Mouse (Mus musculus) limb, embryonic 13.5 days (tissue): ENCODE data around the gene Heatr5b. TPM values are rescaled to one million over a fixed set of nuclear protein-coding genes. Genes with fewer than 3 reads are reported as not detected.

Experiments used
- ATAC-seq: fragments of 200-750 bp; cut with Nextera tagmentation; 2 replicates; pipeline ENCODE4 v1.8.0; 2017; ENCODE audit warnings: low read depth, moderate number of reproducible peaks, moderate TSS enrichment; ENCODE audit not compliant: low FRiP score
- H3K27ac ChIP-seq: fragments of 300-500 bp; sonication (generic); 2 replicates; pipeline ENCODE4 v1.5.1; 2015; ENCODE audit warnings: inconsistent platforms, mild to moderate bottlenecking, moderate library complexity
- H3K27me3 ChIP-seq: fragments of 300-500 bp; sonication (generic); 2 replicates; pipeline ENCODE4 v1.6.1; 2015; ENCODE audit warnings: mild to moderate bottlenecking, inconsistent platforms
- H3K36me3 ChIP-seq: fragments of 300-500 bp; sonication (generic); 2 replicates; pipeline ENCODE4 v1.6.1; 2015; ENCODE audit warnings: inconsistent platforms, mild to moderate bottlenecking, moderate library complexity
- H3K4me1 ChIP-seq: fragments of 300-500 bp; sonication (generic); 2 replicates; pipeline ENCODE4 v1.6.1; 2015; ENCODE audit warnings: inconsistent platforms
- H3K4me2 ChIP-seq: fragments of 300-500 bp; sonication (generic); replicated peaks from 2 replicates; pipeline ENCODE4 v1.6.1; 2015; ENCODE audit warnings: inconsistent platforms, mild to moderate bottlenecking, moderate library complexity
- H3K4me3 ChIP-seq: fragments of 300-500 bp; sonication (generic); 2 replicates; pipeline ENCODE4 v1.5.1; 2015; ENCODE audit warnings: moderate library complexity, mild to moderate bottlenecking, inconsistent platforms
- H3K9ac ChIP-seq: fragments of 300-500 bp; sonication (generic); 2 replicates; pipeline ENCODE4 v1.6.1; 2015; ENCODE audit warnings: mild to moderate bottlenecking, inconsistent platforms
- H3K9me3 ChIP-seq: fragments of 300-500 bp; sonication (generic); 2 replicates; pipeline ENCODE4 v1.6.1; 2016; ENCODE audit warnings: inconsistent platforms
- WGBS: fragments of 180-500 bp; shearing (Covaris S2); methylation state at CpG from one replicate; pipeline ENCODE4 v1.1.7; 2015; 5-methylcytosine and 5-hydroxymethylcytosine counted together
- polyA plus RNA-seq: library from polyadenylated mRNA; unstranded; fragments of >200 nt; fragmentation: Nextera tagmentation; extraction: Ambion mirVana; gene quantifications from 2 replicates; pipeline ENCODE4 v1.2.1, GENCODE M21; 2015

Gene Heatr5b
- 13.2 and 14.3 TPM in 2 replicates for polyA plus RNA-seq

DNA sequence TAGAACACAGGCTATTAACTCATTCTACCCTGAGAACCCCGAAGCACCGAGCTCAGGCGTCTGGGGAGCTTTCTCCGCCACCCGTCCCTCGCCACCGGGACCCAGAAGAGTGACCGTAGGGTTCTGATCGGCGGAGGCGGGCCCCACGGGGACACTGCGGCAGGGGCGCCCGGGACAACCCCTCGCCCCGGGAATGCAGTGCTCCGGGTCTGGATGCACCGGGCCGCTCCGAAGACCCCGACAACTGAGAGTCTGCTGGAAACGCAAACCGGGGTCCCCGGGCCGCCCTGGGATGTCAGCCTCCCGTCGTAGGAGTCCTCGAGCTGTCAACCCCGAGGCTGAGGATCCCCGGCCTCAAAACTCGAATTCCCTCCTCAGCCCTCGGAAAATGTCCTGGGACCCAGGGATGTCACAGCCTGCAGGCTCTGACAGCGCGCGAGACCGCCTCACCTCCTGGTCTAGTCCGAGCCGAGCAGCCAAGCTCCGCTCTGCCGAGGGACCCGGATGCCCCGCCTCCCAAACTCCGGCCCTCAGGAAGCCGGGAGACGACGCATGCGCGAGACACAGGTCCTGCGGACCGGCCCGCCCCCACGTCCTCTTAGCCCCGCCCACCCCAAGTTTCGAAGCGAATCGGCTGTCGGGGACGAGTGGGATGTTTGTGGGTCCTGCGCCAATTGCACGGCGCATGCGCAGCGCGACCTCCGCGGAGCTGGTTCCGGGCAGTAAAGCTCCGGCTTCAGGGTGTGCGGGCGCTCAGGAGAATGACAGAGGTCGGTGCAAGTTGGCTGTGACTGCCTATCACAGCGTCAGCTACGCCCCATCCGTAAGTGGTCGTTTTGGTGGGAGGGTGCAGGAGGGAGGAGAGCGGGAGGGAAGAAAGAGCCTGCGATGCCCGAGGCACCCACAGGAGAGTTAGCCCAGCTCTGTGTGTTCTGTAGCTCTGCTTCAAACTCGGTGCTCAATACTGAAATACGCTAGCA, at the start of gene Heatr5b, which contains the start of gene Gpatch11:
Gene Heatr5b, minus strand, starts transcription at position 509 of the 980 bp plus-strand sequence.
Gene Gpatch11, plus strand, starts transcription at position 712 of the 980 bp plus-strand sequence.
- H3K4me3 ChIP-seq: peak within 1 kb of the TSS; percentile 83
- H3K27me3 ChIP-seq: no peaks in the 10 kb centered on the region
- H3K27ac ChIP-seq: peak within 1 kb of the TSS; percentile 87
- H3K9ac ChIP-seq: peak within 1 kb of the TSS; percentile 95
- H3K4me1 ChIP-seq: peaks cover 8% of the 10 kb centered on the region
- peak; percentile 99 for ATAC-seq
- WGBS: under 1% methylated on average over 81 of the region's 81 CpGs
- peak within 1 kb of the TSS; percentile 88 for H3K4me2 ChIP-seq
- peaks cover 32% of the 10 kb centered on the region for H3K36me3 ChIP-seq
- no peaks in the 10 kb centered on the region for H3K9me3 ChIP-seq

GRCm38 (mm10) chr17:78883291-78883690, 48.1 kb upstream of the Heatr5b start:
- ATAC-seq: no peak
- peaks cover 21% of the 10 kb centered on the region for H3K4me1 ChIP-seq
- H3K27me3 ChIP-seq: no peaks in the 10 kb centered on the region
- H3K36me3 ChIP-seq: peaks cover 3% of the 10 kb centered on the region
- H3K4me3 ChIP-seq: no peak overlapping the region
- no peak overlapping the region for H3K9ac ChIP-seq
- no peak overlapping the region; the same call in 1 of the 2 replicates for H3K4me2 ChIP-seq
- H3K9me3 ChIP-seq: no peaks in the 10 kb centered on the region
- H3K27ac ChIP-seq: no peak overlapping the region
- WGBS: 93% methylated on average over 4 of the region's 4 CpGs

DNA sequence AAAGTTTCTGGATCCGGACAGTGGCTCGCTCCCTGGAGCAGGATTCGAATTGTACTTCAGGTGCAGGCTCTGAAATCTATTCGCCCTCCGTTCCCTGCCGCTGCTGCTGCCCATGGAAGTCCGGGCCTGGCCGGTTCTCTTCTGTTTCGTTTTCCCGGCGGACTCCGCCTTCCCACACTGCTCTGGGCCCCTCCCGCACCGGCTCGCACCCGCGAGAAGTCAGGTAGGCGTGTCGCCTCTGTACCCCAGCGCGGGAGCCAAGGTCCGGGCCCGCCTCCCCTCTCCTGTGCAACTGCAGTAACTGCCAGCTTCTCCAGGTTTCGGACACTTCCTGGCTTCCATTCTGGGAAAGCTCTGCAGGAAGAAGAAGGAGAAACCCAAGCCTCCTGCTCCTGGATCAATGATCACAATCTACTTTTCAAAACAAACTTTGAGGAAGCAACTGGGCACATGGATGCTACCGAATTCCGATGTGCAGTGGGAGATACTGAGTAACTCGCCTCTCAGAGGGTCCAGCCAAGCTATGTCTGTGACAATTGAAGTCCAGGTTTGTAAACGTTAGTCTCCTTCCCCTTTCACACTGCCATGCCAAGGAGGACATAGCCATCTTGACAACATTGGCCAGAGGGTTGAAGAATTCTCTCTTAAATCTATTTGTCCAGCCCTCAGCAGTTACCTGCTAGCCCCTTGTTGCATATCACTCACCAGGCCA, 47.4 kb upstream of the Heatr5b start, which contains the start of gene Eif2ak2:
Gene Eif2ak2, minus strand, starts transcription at position 173 of the 712 bp plus-strand sequence.
- Histone ChIP-seq H3K36me3 (peaks cover 10% of the 10 kb centered on the region), H3K9ac (peak within 1 kb of the TSS; percentile 74), H3K9me3 (no peaks in the 10 kb centered on the region), H3K27ac (peak within 1 kb of the TSS; percentile 55), H3K4me1 (peaks cover 21% of the 10 kb centered on the region), H3K4me3 (peak within 1 kb of the TSS; percentile 60), H3K27me3 (no peaks in the 10 kb centered on the region), H3K4me2 (peak within 1 kb of the TSS; percentile 69)
- 2% methylated on average over 28 of the region's 28 CpGs for WGBS
- ATAC-seq: peak; percentile 96

DNA sequence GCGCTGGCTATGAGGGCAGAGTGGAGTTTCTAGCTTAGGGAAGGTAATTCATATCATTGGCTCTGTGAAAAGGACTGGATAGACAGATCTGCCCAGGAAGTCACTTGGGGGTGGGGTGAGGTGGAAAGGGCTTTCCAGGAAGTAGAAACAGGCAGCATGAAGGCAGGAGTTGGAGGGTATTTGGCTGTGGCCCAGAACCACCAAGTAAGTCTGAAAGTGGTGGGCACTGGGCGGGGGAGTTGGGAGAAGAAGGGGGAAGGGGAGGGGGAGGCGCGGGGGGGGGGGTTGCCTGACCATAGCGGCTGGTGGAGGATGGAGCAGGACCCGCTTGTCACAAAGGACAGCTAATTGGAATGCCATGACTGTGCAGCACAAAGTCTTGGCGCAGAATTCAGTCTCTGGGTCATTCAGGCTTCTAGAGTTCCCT, 46.7 kb upstream of the Heatr5b start:
- no peak overlapping the region for H3K27ac ChIP-seq
- peak overlapping the region; percentile 60 for H3K4me3 ChIP-seq
- peaks cover 17% of the 10 kb centered on the region for H3K36me3 ChIP-seq
- 11% methylated on average over 7 of the region's 7 CpGs for WGBS
- no peaks in the 10 kb centered on the region for H3K27me3 ChIP-seq
- H3K9me3 ChIP-seq: no peaks in the 10 kb centered on the region
- H3K9ac ChIP-seq: peak overlapping the region; percentile 74
- peak; percentile 34; the same call in 1 of the 2 replicates for ATAC-seq
- peaks cover 21% of the 10 kb centered on the region for H3K4me1 ChIP-seq
- H3K4me2 ChIP-seq: peak overlapping the region; percentile 69

DNA sequence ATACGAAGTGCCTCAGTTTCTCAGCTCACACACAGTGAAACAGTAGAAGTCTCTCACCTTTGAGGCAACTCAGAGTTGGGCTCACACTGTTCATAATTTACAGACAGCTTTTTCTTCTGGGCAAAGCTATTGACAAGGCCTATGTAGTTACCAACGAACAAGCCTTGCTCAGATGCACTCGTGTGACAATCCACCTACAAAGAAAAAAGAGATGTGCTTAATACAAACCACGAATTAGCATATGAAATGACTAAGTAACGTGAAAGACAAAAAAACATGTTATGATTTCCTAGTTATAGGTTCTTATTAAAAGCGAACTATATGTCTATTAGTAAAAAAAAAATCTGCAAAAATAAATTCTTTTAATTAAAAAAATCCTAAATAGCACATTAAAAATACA, 38.7 kb upstream of the Heatr5b start:
- ATAC-seq: no peak
- H3K36me3 ChIP-seq: peaks cover 54% of the 10 kb centered on the region
- H3K27me3 ChIP-seq: no peaks in the 10 kb centered on the region
- no peaks in the 10 kb centered on the region for H3K9me3 ChIP-seq
- H3K27ac ChIP-seq: no peak overlapping the region
- H3K4me1 ChIP-seq: no peaks in the 10 kb centered on the region
- H3K4me3 ChIP-seq: no peak overlapping the region
- WGBS: 90% methylated on average over 6 of the region's 6 CpGs
- H3K9ac ChIP-seq: no peak overlapping the region
- no peak overlapping the region for H3K4me2 ChIP-seq

DNA sequence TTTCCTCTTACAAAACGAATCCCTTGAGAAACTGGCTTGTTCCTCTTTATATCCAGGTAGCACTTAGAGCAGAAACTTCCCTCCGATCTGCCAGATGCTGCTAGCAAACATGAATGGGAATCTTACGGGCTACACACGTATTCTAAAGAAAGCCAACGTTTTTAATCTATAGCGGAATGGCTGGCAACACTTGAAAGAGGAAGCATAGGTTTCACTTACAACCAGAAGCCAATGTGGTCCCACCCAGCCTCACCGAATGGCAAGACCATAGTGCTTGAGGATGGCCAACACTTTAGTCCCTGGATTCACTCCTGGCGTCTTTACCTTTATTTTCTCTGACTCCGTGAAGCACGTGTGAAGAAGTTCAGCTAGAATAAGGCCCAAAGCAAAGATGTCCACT, 21.1 kb upstream of the Heatr5b start:
- ATAC-seq: no peak
- Histone ChIP-seq H3K27ac (no peak overlapping the region), H3K27me3 (no peaks in the 10 kb centered on the region), H3K9ac (no peak overlapping the region), H3K9me3 (no peaks in the 10 kb centered on the region), H3K4me3 (no peak overlapping the region), H3K4me1 (no peaks in the 10 kb centered on the region), H3K4me2 (no peak overlapping the region), H3K36me3 (peaks cover 62% of the 10 kb centered on the region)
- WGBS: 85% methylated on average over 10 of the region's 10 CpGs

- no peak for ATAC-seq
- no peaks in the 10 kb centered on the region for H3K4me1 ChIP-seq
- H3K4me2 ChIP-seq: no peak overlapping the region
- H3K9ac ChIP-seq: no peak overlapping the region
- H3K36me3 ChIP-seq: peaks cover 85% of the 10 kb centered on the region
- no peaks in the 10 kb centered on the region for H3K27me3 ChIP-seq
- H3K27ac ChIP-seq: no peak overlapping the region
- no peaks in the 10 kb centered on the region for H3K9me3 ChIP-seq
- no peak overlapping the region for H3K4me3 ChIP-seq
- 90% methylated on average over 7 of the region's 7 CpGs for WGBS
Measured at GRCm38 (mm10) chr17:78842271-78842928, 7.2 kb upstream of the Heatr5b start.

DNA sequence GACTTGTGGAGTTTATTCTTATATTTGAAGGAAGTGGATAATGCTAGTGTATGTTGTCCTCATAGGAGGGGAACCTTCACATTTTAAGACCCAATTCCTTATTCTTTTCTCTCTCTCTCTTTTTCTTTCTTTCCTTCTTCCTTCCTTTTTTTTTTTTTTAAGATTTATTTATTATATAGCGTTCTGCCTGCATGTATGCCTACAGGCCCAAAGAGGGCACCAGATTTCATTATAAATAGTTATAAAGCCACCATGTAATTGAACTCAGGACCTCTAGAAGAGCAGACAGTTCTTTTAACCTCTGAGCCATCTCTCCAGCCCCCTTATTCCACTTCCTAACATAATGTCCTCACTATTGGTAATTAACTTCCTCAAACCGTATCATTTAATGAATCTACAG, 892 bp upstream of the Heatr5b start:
- no peak for ATAC-seq
- H3K9me3 ChIP-seq: no peaks in the 10 kb centered on the region
- WGBS: 21% methylated on average over 2 of the region's 2 CpGs
- H3K36me3 ChIP-seq: peaks cover 30% of the 10 kb centered on the region
- peak overlapping the region; percentile 87 for H3K27ac ChIP-seq
- no peaks in the 10 kb centered on the region for H3K27me3 ChIP-seq
- H3K4me3 ChIP-seq: peak overlapping the region; percentile 83
- peaks cover 8% of the 10 kb centered on the region for H3K4me1 ChIP-seq
- H3K9ac ChIP-seq: peak overlapping the region; percentile 71
- H3K4me2 ChIP-seq: peak overlapping the region; percentile 88

DNA sequence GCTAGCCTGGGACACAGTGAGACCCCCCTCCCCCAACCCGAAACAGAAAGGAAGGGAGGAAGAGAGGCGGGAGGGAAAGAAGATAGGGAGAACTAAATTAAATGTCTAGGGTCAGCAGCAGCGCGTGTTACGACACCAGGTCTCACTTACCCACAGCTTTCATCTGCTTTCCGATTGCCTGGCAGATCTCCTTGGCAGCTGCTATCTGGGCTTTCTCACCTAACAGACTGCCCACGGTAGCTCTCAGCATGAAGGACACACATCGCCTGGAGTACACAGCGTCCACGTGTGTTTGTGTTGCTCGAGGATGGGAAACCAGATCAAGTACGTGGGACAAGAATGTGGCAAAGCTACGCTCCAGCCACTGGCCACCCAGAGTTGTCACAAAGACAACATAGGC, 10.8 kb downstream of the Heatr5b start:
- Histone ChIP-seq H3K4me2 (no peak overlapping the region), H3K4me1 (no peaks in the 10 kb centered on the region), H3K36me3 (peaks cover 74% of the 10 kb centered on the region), H3K9ac (no peak overlapping the region), H3K4me3 (no peak overlapping the region), H3K27ac (no peak overlapping the region), H3K27me3 (no peaks in the 10 kb centered on the region), H3K9me3 (no peaks in the 10 kb centered on the region)
- ATAC-seq: no peak
- 84% methylated on average over 13 of the region's 13 CpGs for WGBS

DNA sequence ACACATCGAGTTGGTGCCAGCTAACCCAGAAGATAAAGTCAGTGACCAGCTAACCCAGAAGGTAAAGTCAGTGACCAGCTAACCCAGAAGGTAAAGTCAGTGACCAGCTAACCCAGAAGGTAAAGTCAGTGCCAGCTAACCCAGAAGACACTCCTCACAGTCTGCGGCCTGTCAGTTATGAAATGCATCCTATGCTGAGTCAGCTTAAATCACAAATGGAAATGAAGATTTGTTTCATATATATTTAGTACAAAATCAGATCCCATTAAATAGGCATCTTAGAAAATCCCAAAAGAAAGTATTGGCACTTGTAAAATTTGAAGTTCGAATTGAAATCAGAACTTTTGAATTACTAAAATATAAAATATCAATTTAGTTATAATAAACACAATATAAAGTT, 25.6 kb downstream of the Heatr5b start:
- Histone ChIP-seq H3K9ac (no peak overlapping the region), H3K27ac (no peak overlapping the region), H3K9me3 (no peaks in the 10 kb centered on the region), H3K4me2 (no peak overlapping the region), H3K36me3 (peaks cover 38% of the 10 kb centered on the region), H3K27me3 (no peaks in the 10 kb centered on the region), H3K4me1 (no peaks in the 10 kb centered on the region), H3K4me3 (no peak overlapping the region)
- 92% methylated on average over 3 of the region's 3 CpGs for WGBS
- no peak for ATAC-seq

GRCm38 (mm10) chr17:78809019-78809418, 26.1 kb downstream of the Heatr5b start:
- Histone ChIP-seq H3K27ac (no peak overlapping the region), H3K36me3 (peaks cover 36% of the 10 kb centered on the region), H3K9me3 (no peaks in the 10 kb centered on the region), H3K27me3 (no peaks in the 10 kb centered on the region), H3K4me1 (no peaks in the 10 kb centered on the region), H3K4me2 (no peak overlapping the region), H3K9ac (no peak overlapping the region), H3K4me3 (no peak overlapping the region)
- ATAC-seq: no peak
